Mouse (Mus musculus): ENCODE results near the gene Letm1. TPM values are rescaled to one million over a fixed set of nuclear protein-coding genes. Genes with fewer than 3 reads are reported as not detected.

The Letm1 gene
- 40.8 and 41.7 TPM in 2 replicates for polyA plus RNA-seq (2015; fragmentation: Nextera tagmentation; extraction: Ambion mirVana)

- no peaks in the 10 kb centered on the region for H3K27me3 ChIP-seq
- H3K9ac ChIP-seq = peak within 1 kb of the TSS; percentile 86
- peak within 1 kb of the TSS; percentile 81 for H3K27ac ChIP-seq
- peaks cover 5% of the 10 kb centered on the region; the same call in 1 of the 2 replicates for H3K36me3 ChIP-seq
- WGBS = under 1% methylated on average over 65 of the region's 65 CpGs
- peaks cover 19% of the 10 kb centered on the region for H3K4me1 ChIP-seq
- H3K4me2 ChIP-seq = peak within 1 kb of the TSS; percentile 88
- H3K9me3 ChIP-seq = no peaks in the 10 kb centered on the region
- peak; percentile 99 for ATAC-seq (ENCODE audit: insufficient number of reproducible peaks, low FRiP score, low TSS enrichment, low read depth)
- H3K4me3 ChIP-seq = peak within 1 kb of the TSS; percentile 88
Observed at GRCm38 (mm10) chr5:33782345-33782998, at the start of gene Letm1. TSS of gene Letm1 (minus strand) at chr5:33782817.

GRCm38 (mm10) chr5:33830832-33831231, 48.2 kb upstream of the Letm1 start:
- Histone ChIP-seq H3K4me2 (no peak overlapping the region), H3K9me3 (no peaks in the 10 kb centered on the region), H3K36me3 (0 out of 2 replicates have a peak, but pooled peaks cover 2% of the 10 kb centered on the region), H3K27ac (no peak overlapping the region), H3K4me1 (no peaks in the 10 kb centered on the region), H3K9ac (no peak overlapping the region), H3K4me3 (no peak overlapping the region), H3K27me3 (no peaks in the 10 kb centered on the region)
- 73% methylated on average over 1 of the region's 1 CpGs for WGBS
- no peak for ATAC-seq (ENCODE audit: insufficient number of reproducible peaks, low FRiP score, low TSS enrichment, low read depth)

GRCm38 (mm10) chr5:33829958-33830357, 47.3 kb upstream of the Letm1 start:
- Histone ChIP-seq H3K36me3 (0 out of 2 replicates have a peak, but pooled peaks cover 2% of the 10 kb centered on the region), H3K4me2 (no peak overlapping the region)

GRCm38 (mm10) chr5:33828107-33828506, 45.5 kb upstream of the Letm1 start:
- 61% methylated on average over 8 of the region's 8 CpGs for WGBS
- Histone ChIP-seq H3K4me1 (no peaks in the 10 kb centered on the region; the same call in 1 of the 2 replicates), H3K4me2 (no peak overlapping the region), H3K4me3 (no peak overlapping the region), H3K9ac (no peak overlapping the region), H3K36me3 (0 out of 2 replicates have a peak, but pooled peaks cover 2% of the 10 kb centered on the region), H3K27ac (no peak overlapping the region), H3K9me3 (no peaks in the 10 kb centered on the region), H3K27me3 (no peaks in the 10 kb centered on the region)
- ATAC-seq (ENCODE audit: insufficient number of reproducible peaks, low FRiP score, low TSS enrichment, low read depth) = no peak

More at GRCm38 (mm10) chr5:33829958-33830357, 47.3 kb upstream of the Letm1 start:
- no peak overlapping the region for H3K27ac ChIP-seq
- H3K9ac ChIP-seq = no peak overlapping the region
- ATAC-seq (ENCODE audit: insufficient number of reproducible peaks, low FRiP score, low TSS enrichment, low read depth) = no peak
- H3K4me3 ChIP-seq = no peak overlapping the region
- WGBS = 94% methylated on average over 3 of the region's 3 CpGs
- no peaks in the 10 kb centered on the region for H3K9me3 ChIP-seq
- H3K27me3 ChIP-seq = no peaks in the 10 kb centered on the region
- no peaks in the 10 kb centered on the region for H3K4me1 ChIP-seq

GRCm38 (mm10) chr5:33826001-33826400, 43.4 kb upstream of the Letm1 start:
- H3K4me3 ChIP-seq = no peak overlapping the region
- no peaks in the 10 kb centered on the region for H3K27me3 ChIP-seq
- no peak for ATAC-seq (ENCODE audit: insufficient number of reproducible peaks, low FRiP score, low TSS enrichment, low read depth)
- H3K27ac ChIP-seq = no peak overlapping the region
- H3K9ac ChIP-seq = no peak overlapping the region
- no peak overlapping the region for H3K4me2 ChIP-seq
- no peaks in the 10 kb centered on the region for H3K9me3 ChIP-seq
- peaks cover 6% of the 10 kb centered on the region for H3K4me1 ChIP-seq
- no peaks in the 10 kb centered on the region for H3K36me3 ChIP-seq

- no peak overlapping the region for H3K27ac ChIP-seq
- H3K4me3 ChIP-seq = peak overlapping the region; percentile 94; the same call in 1 of the 2 replicates
- no peaks in the 10 kb centered on the region for H3K36me3 ChIP-seq
- H3K9ac ChIP-seq = no peak overlapping the region
- H3K27me3 ChIP-seq = no peaks in the 10 kb centered on the region
- H3K4me2 ChIP-seq = no peak overlapping the region
- WGBS = 26% methylated on average over 3 of the region's 3 CpGs
- no peaks in the 10 kb centered on the region for H3K9me3 ChIP-seq
- H3K4me1 ChIP-seq = peaks cover 19% of the 10 kb centered on the region
- no peak for ATAC-seq (ENCODE audit: insufficient number of reproducible peaks, low FRiP score, low TSS enrichment, low read depth)
Observed at GRCm38 (mm10) chr5:33822456-33822855, 39.8 kb upstream of the Letm1 start.

GRCm38 (mm10) chr5:33821901-33822427, 39.3 kb upstream of the Letm1 start:
- Histone ChIP-seq H3K27ac (no peak overlapping the region), H3K4me1 (peaks cover 19% of the 10 kb centered on the region), H3K4me3 (peak overlapping the region; percentile 94), H3K4me2 (peak overlapping the region; percentile 64), H3K27me3 (no peaks in the 10 kb centered on the region), H3K9ac (no peak overlapping the region), H3K9me3 (no peaks in the 10 kb centered on the region), H3K36me3 (no peaks in the 10 kb centered on the region)
- WGBS = 40% methylated on average over 2 of the region's 2 CpGs
- no peak for ATAC-seq (ENCODE audit: insufficient number of reproducible peaks, low FRiP score, low TSS enrichment, low read depth)

GRCm38 (mm10) chr5:33820733-33821621, 38.4 kb upstream of the Letm1 start:
- H3K27me3 ChIP-seq = no peaks in the 10 kb centered on the region
- H3K9me3 ChIP-seq = no peaks in the 10 kb centered on the region
- H3K4me1 ChIP-seq = peaks cover 19% of the 10 kb centered on the region
- no peaks in the 10 kb centered on the region for H3K36me3 ChIP-seq
- no peak for ATAC-seq (ENCODE audit: insufficient number of reproducible peaks, low FRiP score, low TSS enrichment, low read depth)
- H3K9ac ChIP-seq = peak overlapping the region; percentile 88
- H3K27ac ChIP-seq = peak overlapping the region; percentile 96
- WGBS = under 1% methylated on average over 98 of the region's 121 CpGs
- H3K4me3 ChIP-seq = peak overlapping the region; percentile 94
- peak overlapping the region; percentile 64 for H3K4me2 ChIP-seq

- peak within 1 kb of the TSS; percentile 80 for H3K4me2 ChIP-seq
- H3K9ac ChIP-seq = peak within 1 kb of the TSS; percentile 88
- H3K27me3 ChIP-seq = no peaks in the 10 kb centered on the region
- peak within 1 kb of the TSS; percentile 96 for H3K27ac ChIP-seq
- H3K9me3 ChIP-seq = no peaks in the 10 kb centered on the region
- 0% methylated on average over 96 of the region's 136 CpGs for WGBS
- H3K36me3 ChIP-seq = no peaks in the 10 kb centered on the region
- peak within 1 kb of the TSS; percentile 94 for H3K4me3 ChIP-seq
- peak; percentile 87 for ATAC-seq (ENCODE audit: insufficient number of reproducible peaks, low FRiP score, low TSS enrichment, low read depth)
- H3K4me1 ChIP-seq = peaks cover 19% of the 10 kb centered on the region
Observed at GRCm38 (mm10) chr5:33819876-33820732, 37.5 kb upstream of the Letm1 start, which contains the start of gene Nsd2. TSS of gene Nsd2 (plus strand) at chr5:33820725.

- Histone ChIP-seq H3K27me3 (no peaks in the 10 kb centered on the region), H3K9me3 (no peaks in the 10 kb centered on the region), H3K9ac (peak overlapping the region; percentile 88), H3K27ac (peak overlapping the region; percentile 96), H3K4me2 (peak overlapping the region; percentile 80), H3K36me3 (no peaks in the 10 kb centered on the region), H3K4me3 (peak overlapping the region; percentile 94), H3K4me1 (peaks cover 19% of the 10 kb centered on the region)
- 9% methylated on average over 9 of the region's 9 CpGs for WGBS
- ATAC-seq (ENCODE audit: insufficient number of reproducible peaks, low FRiP score, low TSS enrichment, low read depth) = peak; percentile 30; the same call in 1 of the 2 replicates
Observed at GRCm38 (mm10) chr5:33819141-33819875, 36.7 kb upstream of the Letm1 start.

Data from limb, embryonic 15.5 days (tissue).